Mouse (Mus musculus): ENCODE data around the gene Psmd12.
"Not testable (repeated sequence)": the region's sequence is repeated elsewhere in the genome, so short reads cannot be mapped to it uniquely, and the experiment has no call there.

Gene Psmd12

GRCm38 (mm10) chr11:107510362-107511269, 31.3 kb downstream of the Psmd12 start:
- DNase-seq (ENCODE audit: low spot score), result no peak

- DNase-seq (ENCODE audit: low spot score), result not testable (repeated sequence)
These were observed 32.7 kb downstream of the Psmd12 start for GRCm38 (mm10) chr11:107511954-107512353.

GRCm38 (mm10) chr11:107513047-107513446, 33.8 kb downstream of the Psmd12 start:
- DNase-seq (ENCODE audit: low spot score), result no peak

- no peak for DNase-seq (ENCODE audit: low spot score)
These were observed 37.1 kb downstream of the Psmd12 start for GRCm38 (mm10) chr11:107516387-107516786.

- DNase-seq (ENCODE audit: low spot score), result no peak
These were observed 39.6 kb downstream of the Psmd12 start for GRCm38 (mm10) chr11:107518645-107519429.

- no peak for DNase-seq (ENCODE audit: low spot score)
These were observed 41.9 kb downstream of the Psmd12 start for GRCm38 (mm10) chr11:107521153-107521552.

- DNase-seq (ENCODE audit: low spot score), result no peak
These were observed 45.7 kb downstream of the Psmd12 start for GRCm38 (mm10) chr11:107524966-107525365.

GRCm38 (mm10) chr11:107527632-107528031, 48.3 kb downstream of the Psmd12 start:
- DNase-seq (ENCODE audit: low spot score), result no peak

- no peak for DNase-seq (ENCODE audit: low spot score)
These were observed 50.0 kb downstream of the Psmd12 start for GRCm38 (mm10) chr11:107529320-107529719.

- no peak for DNase-seq (ENCODE audit: low spot score)
These were observed 52.2 kb downstream of the Psmd12 start for GRCm38 (mm10) chr11:107531445-107531844.

- DNase-seq (ENCODE audit: low spot score), result no peak
These were observed 53.0 kb downstream of the Psmd12 start for GRCm38 (mm10) chr11:107532271-107532670.

- DNase-seq (ENCODE audit: low spot score), result no peak
These were observed 59.7 kb downstream of the Psmd12 start for GRCm38 (mm10) chr11:107538994-107539393.

- DNase-seq (ENCODE audit: low spot score), result no peak
These were observed 61.1 kb downstream of the Psmd12 start for GRCm38 (mm10) chr11:107540339-107540738.

- DNase-seq (ENCODE audit: low spot score), result no peak
These were observed 66.6 kb downstream of the Psmd12 start for GRCm38 (mm10) chr11:107545747-107546476.

GRCm38 (mm10) chr11:107546667-107547301, 67.5 kb downstream of the Psmd12 start:
- DNase-seq (ENCODE audit: low spot score), result no peak

GRCm38 (mm10) chr11:107547351-107548203, 68.3 kb downstream of the Psmd12 start, which contains the start of gene Helz:
Gene Helz (plus strand): TSS chr11:107547930.
- DNase-seq (ENCODE audit: low spot score), result no peak

- no peak for DNase-seq (ENCODE audit: low spot score)
These were observed 69.1 kb downstream of the Psmd12 start for GRCm38 (mm10) chr11:107548204-107548975.

Data from urinary bladder, postnatal 10 days (tissue).